Mouse (Mus musculus) neural tube, embryonic 13.5 days (tissue): Measurements from ENCODE around the gene Ppp1r8. TPM values are rescaled to one million over a fixed set of nuclear protein-coding genes. Genes with fewer than 3 reads are reported as not detected.

Experiments used
- ATAC-seq: fragments of 200-750 bp; cut with Nextera tagmentation; 2 replicates; pipeline ENCODE4 v1.8.0; 2017; ENCODE audit warnings: low read depth, mild to moderate bottlenecking, moderate TSS enrichment, moderate library complexity
- H3K27ac ChIP-seq: fragments of 300-500 bp; sonication (generic); replicated peaks from 2 replicates; pipeline ENCODE4 v1.5.1; 2015; ENCODE audit warnings: moderate library complexity, mild to moderate bottlenecking, inconsistent platforms
- H3K27me3 ChIP-seq: fragments of 300-500 bp; sonication (generic); 2 replicates; pipeline ENCODE4 v1.6.1; 2015; ENCODE audit warnings: mild to moderate bottlenecking, inconsistent platforms
- H3K36me3 ChIP-seq: fragments of 300-500 bp; sonication (generic); 2 replicates; pipeline ENCODE4 v1.6.1; 2015; ENCODE audit warnings: mild to moderate bottlenecking, inconsistent platforms
- H3K4me1 ChIP-seq: fragments of 300-500 bp; sonication (generic); replicated peaks from 2 replicates; pipeline ENCODE4 v1.6.1; 2015; ENCODE audit warnings: inconsistent platforms
- H3K4me2 ChIP-seq: fragments of 300-500 bp; sonication (generic); 2 replicates; pipeline ENCODE4 v1.6.1; 2015; ENCODE audit warnings: inconsistent platforms, mild to moderate bottlenecking, moderate library complexity
- H3K4me3 ChIP-seq: fragments of 300-500 bp; sonication (generic); 2 replicates; pipeline ENCODE4 v1.5.1; 2015; ENCODE audit warnings: mild to moderate bottlenecking, inconsistent platforms
- H3K9ac ChIP-seq: fragments of 300-500 bp; sonication (generic); 2 replicates; pipeline ENCODE4 v1.6.1; 2015; ENCODE audit warnings: moderate library complexity, mild to moderate bottlenecking, inconsistent platforms
- H3K9me3 ChIP-seq: fragments of 300-500 bp; sonication (generic); 2 replicates; pipeline ENCODE4 v1.6.1; 2016; ENCODE audit warnings: inconsistent platforms
- WGBS: fragments of 180-500 bp; shearing (Covaris S2); methylation state at CpG from one replicate; pipeline ENCODE4 v1.1.7; 2015; 5-methylcytosine and 5-hydroxymethylcytosine counted together
- polyA plus RNA-seq: library from polyadenylated mRNA; unstranded; fragments of >200 nt; fragmentation: Nextera tagmentation; extraction: Ambion mirVana; gene quantifications from 2 replicates; pipeline ENCODE4 v1.2.1, GENCODE M21; 2015

Gene Ppp1r8
- polyA plus RNA-seq = 44.8 and 49.5 TPM in 2 replicates

DNA sequence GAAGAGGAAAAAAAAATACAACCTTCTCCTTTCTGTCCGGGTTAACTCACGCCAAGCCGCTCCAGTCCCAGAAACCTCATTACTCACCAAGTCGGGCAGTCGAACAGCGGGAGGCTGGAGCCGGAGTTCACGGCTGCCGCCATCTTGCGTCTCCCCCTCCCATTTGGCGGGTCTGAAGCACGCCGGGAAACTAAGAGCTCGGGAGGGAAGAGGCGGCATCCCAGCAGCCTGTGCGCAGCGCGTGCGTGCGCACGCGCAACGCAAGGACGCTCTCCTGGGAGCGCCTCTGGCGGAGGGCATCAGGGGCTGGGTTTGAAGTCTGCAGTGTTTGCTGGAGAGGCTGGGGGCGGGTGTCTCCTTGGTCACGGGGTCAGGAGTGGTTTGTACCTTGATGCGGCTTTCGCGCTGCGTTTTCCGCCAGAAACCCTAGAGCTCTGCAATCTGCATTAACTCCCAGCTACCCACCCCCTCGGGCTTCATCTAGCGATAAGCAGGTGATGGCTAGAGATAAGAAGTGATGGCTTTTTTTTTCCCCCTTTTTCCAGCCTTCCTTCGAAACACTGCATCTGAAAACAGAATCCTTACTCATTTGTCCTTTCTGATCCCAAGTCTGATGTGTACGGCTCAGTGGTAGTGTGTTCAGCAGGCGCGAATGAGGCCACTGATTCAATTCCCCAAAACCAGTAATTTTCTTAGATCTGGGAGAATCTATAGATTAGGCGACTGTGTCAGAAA is at the start of gene Ppp1r8:
Gene Ppp1r8, minus strand, starts transcription at position 200 of the 735 bp plus-strand sequence.
- H3K4me2 ChIP-seq = peak within 1 kb of the TSS; percentile 65
- peak within 1 kb of the TSS; percentile 95 for H3K9ac ChIP-seq
- H3K4me1 ChIP-seq = peaks cover 19% of the 10 kb centered on the region
- H3K36me3 ChIP-seq = peaks cover 35% of the 10 kb centered on the region
- peak within 1 kb of the TSS; percentile 86 for H3K27ac ChIP-seq
- no peaks in the 10 kb centered on the region for H3K27me3 ChIP-seq
- peak within 1 kb of the TSS; percentile 89 for H3K4me3 ChIP-seq
- ATAC-seq = peak; percentile 99
- no peaks in the 10 kb centered on the region for H3K9me3 ChIP-seq
- 1% methylated on average over 40 of the region's 40 CpGs for WGBS

DNA sequence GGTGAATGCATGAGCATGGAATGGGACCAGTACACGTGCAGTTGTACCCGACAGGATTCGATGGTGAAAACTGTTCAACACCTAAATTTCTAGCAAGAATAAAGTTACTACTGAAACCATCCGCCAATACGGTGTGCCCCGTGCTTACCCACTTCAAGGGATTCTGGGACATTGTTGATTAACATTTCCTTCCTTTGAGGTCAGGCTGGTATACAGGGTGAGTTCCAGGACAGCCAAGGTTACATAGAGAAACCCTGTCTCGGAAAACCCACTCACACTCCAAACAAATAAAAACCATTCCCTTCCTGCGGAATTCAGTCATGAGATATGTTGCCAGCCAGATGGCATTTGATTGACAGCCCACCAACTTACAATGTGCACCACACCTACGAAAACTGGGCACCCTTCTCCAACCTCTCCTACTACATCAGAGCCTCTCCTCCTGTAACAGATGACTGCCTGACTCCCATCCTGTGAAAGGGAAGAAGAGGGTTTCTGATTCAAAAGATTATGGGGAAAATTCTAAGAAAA is 41.9 kb upstream of the Ppp1r8 start:
- H3K27ac ChIP-seq = peak overlapping the region; percentile 88
- 16% methylated on average over 9 of the region's 9 CpGs for WGBS
- peaks cover 10% of the 10 kb centered on the region; the same call in 1 of the 2 replicates for H3K36me3 ChIP-seq
- peak overlapping the region; percentile 96 for H3K4me3 ChIP-seq
- 0 out of 2 replicates have a peak, but pooled peaks have one; percentile 15 for ATAC-seq
- no peaks in the 10 kb centered on the region for H3K9me3 ChIP-seq
- H3K4me2 ChIP-seq = peak overlapping the region; percentile 94
- H3K9ac ChIP-seq = peak overlapping the region; percentile 97
- H3K27me3 ChIP-seq = no peaks in the 10 kb centered on the region
- peaks cover 40% of the 10 kb centered on the region for H3K4me1 ChIP-seq

DNA sequence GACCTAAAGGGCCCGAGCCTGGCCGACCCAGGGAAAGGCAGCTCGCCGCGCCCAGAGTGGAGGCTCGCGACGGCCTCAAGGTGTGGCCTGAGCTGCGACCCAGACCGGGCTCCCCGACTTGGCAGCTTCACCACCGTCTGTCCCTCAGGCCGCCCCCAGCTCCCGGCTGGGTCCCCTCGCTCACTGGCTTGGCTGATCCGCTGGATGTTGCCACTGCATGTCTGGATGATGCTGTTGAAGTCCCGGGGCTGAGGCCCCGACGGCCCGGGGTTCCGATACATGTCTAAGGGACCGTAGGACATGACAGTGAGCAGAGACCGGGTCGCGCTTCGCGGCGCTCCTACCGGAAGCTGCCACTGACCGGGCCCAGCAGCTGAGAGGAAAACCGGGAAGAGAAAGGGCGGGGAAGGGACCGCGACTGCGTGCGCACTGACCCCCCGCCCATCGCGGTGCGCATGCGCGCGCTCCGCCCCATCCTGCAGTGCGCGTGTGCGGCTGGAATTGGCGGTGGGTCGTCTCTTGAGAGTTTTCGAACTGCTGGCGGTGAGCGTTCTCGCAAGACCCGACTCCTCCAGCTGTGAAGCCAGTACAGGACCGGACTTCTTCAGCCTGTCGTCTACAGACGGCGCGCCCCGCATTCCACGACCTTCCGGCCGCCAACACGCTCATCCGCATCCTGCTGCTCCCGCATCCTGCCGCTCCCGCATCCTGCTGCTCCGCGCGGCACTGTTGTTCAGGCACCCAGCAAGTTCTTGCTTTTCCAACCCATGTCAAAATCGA is 41.3 kb upstream of the Ppp1r8 start, which contains the start of gene Stx12:
Gene Stx12, minus strand, starts transcription at position 446 of the 780 bp plus-strand sequence.
- ATAC-seq = peak; percentile 98
- peak within 1 kb of the TSS; percentile 94 for H3K4me2 ChIP-seq
- WGBS = under 1% methylated on average over 72 of the region's 72 CpGs
- H3K9me3 ChIP-seq = no peaks in the 10 kb centered on the region
- peaks cover 40% of the 10 kb centered on the region for H3K4me1 ChIP-seq
- peaks cover 16% of the 10 kb centered on the region for H3K36me3 ChIP-seq
- peak within 1 kb of the TSS; percentile 88 for H3K27ac ChIP-seq
- H3K9ac ChIP-seq = peak within 1 kb of the TSS; percentile 97
- peak within 1 kb of the TSS; percentile 96 for H3K4me3 ChIP-seq
- H3K27me3 ChIP-seq = no peaks in the 10 kb centered on the region

DNA sequence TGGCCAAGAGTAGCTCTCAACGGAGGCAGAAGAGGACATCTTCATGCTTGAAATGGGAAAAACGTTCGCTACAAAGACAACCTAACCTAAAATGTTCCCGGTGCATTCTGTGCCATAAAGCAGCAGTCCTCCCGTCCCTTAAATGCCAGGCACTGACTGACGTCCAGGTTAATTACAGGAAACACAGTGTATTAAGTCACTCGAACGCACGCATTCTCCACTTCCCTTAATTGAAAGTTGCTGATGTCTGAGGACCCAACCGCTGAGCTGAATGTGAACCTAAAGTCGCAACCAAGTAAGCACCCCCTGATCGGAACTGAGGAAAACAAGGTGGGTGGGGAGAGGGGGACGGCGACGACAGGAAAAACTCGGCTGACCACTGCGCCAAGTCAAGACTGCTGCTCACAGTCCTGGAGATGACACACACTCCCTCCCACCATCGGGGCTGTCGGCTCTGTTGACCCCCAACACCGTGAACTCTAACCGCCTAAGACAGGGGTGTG is 40.6 kb upstream of the Ppp1r8 start:
- no peak; the same call in 1 of the 2 replicates for ATAC-seq
- H3K9ac ChIP-seq = peak overlapping the region; percentile 97
- 2% methylated on average over 21 of the region's 21 CpGs for WGBS
- H3K4me3 ChIP-seq = peak overlapping the region; percentile 96
- peak overlapping the region; percentile 94 for H3K4me2 ChIP-seq
- H3K4me1 ChIP-seq = peaks cover 40% of the 10 kb centered on the region
- peaks cover 17% of the 10 kb centered on the region for H3K36me3 ChIP-seq
- peak overlapping the region; percentile 88 for H3K27ac ChIP-seq
- no peaks in the 10 kb centered on the region for H3K27me3 ChIP-seq
- H3K9me3 ChIP-seq = no peaks in the 10 kb centered on the region

DNA sequence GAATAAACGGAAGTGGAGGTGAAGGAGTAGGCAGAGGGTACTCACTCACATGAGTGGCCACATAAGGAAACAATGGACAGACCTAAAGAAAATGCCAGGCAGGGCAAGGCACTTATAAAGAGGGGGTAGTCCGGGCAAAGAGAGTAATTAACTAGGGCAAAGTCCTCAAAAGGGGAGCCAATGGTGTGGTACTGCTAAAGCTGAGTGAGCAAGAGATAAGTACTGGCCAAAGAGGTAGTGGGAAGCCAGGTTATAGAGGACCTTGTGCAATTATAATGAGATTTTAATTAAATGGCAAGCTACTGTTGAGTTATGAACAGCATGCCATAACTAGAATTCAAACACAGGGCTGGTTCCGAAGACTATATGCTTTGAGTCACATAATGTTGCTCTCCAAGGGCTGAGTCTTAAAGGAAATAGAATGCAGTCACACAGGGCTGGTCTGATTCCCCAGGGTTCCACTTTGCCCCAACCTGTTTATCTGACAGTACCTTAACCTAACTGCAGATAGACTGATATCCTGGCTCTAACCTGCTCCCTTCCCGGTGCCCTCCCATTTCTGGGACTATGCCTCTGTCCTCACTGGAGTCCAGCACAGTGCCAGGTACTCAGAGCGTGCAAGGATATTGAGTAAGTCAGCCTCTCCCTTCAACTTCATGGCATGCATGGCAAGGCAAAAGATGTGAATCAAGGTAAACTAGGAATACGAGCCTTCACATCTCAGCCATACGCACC is 31.6 kb upstream of the Ppp1r8 start:
- H3K4me1 ChIP-seq = no peaks in the 10 kb centered on the region
- H3K27me3 ChIP-seq = no peaks in the 10 kb centered on the region
- no peak overlapping the region for H3K27ac ChIP-seq
- no peak overlapping the region for H3K9ac ChIP-seq
- WGBS = 90% methylated on average over 7 of the region's 7 CpGs
- peaks cover 22% of the 10 kb centered on the region for H3K36me3 ChIP-seq
- no peak overlapping the region for H3K4me2 ChIP-seq
- ATAC-seq = no peak
- no peaks in the 10 kb centered on the region for H3K9me3 ChIP-seq
- H3K4me3 ChIP-seq = no peak overlapping the region

DNA sequence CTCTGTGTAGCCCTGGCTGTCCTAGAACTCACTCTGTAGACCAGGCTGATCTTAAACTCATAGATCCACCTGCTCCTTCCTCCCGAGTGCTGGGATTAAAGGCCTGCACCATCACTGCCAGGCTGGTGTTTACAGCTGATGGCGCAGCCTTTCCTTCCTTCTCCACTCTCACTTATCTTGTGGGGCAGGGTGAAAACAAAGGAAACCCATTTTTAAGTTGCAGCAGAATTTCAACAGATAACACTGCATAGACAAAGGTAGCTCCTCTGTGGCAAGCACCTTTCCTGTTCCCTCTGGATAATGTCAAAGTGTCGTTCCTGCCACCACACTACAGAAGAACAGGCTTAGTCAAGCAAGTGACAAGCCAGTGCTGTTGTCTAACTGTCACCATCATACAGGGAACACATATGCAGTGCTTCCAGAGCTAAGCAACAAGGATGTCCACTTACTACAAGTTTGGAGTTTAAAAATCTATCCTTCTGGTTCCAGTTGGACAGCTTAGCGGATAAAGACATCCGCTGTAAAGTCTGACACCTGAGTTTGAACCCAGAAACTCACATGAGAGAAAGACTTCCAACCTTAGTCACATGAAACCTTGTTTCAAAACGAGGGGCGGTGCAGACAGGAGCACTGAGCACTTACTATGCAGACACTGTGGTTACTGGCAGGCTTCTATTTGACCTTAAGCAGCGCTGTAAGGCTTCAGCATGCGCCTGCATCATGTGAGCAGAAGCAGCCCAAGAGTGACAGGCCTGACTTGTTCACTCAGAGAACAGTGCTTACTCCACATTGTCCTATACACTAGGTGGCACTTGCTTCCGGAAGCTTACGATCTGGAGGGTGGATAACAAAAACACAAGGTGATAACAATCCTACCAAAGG is 30.8 kb upstream of the Ppp1r8 start:
- Histone ChIP-seq H3K4me3 (no peak overlapping the region), H3K9ac (no peak overlapping the region), H3K27me3 (no peaks in the 10 kb centered on the region), H3K9me3 (no peaks in the 10 kb centered on the region), H3K36me3 (peaks cover 28% of the 10 kb centered on the region), H3K4me1 (no peaks in the 10 kb centered on the region), H3K27ac (no peak overlapping the region), H3K4me2 (no peak overlapping the region)
- no peak for ATAC-seq
- 90% methylated on average over 11 of the region's 11 CpGs for WGBS

DNA sequence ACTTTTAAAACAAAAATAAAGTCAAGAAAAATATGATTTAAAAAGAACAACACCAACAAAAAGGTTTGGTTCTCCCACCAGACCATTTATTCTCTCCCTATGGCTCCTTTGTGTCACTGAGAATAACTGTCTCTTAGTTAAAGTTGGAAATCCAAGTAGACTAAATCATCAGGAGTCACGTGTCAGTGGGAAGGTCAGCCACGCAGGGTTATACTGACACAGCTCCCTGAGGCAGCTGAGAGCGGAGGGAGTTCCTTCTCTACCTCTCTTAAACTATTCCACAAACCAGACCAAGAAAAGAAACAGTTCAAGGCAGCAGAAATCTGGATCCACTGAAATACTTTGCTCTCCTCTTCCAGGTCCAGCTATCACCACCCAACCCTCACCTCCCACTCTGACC is 28.1 kb upstream of the Ppp1r8 start:
- Histone ChIP-seq H3K9ac (no peak overlapping the region), H3K4me2 (no peak overlapping the region), H3K9me3 (no peaks in the 10 kb centered on the region), H3K4me3 (no peak overlapping the region), H3K27me3 (no peaks in the 10 kb centered on the region), H3K27ac (no peak overlapping the region), H3K4me1 (no peaks in the 10 kb centered on the region), H3K36me3 (peaks cover 54% of the 10 kb centered on the region)
- no peak for ATAC-seq
- 92% methylated on average over 3 of the region's 3 CpGs for WGBS

DNA sequence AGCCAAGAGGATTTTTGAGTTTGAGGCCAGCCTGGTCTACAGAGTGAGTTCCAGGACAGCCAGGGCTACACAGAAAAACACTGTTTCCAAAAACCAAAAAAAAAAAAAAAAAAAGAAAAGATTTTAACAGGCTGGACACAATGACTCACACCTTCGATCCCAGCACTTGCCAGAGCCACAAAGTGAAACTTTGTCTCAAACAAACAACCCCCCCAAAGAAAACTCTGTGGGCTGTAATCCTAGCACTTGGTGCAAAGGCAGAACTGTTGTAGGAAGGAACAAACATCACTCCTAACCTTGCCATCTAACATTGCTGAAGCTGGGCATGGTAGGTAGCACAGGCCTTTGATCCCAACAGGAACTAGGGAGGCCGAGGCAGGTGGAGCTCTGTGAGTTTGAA is 21.9 kb upstream of the Ppp1r8 start:
- no peak overlapping the region for H3K9ac ChIP-seq
- H3K4me3 ChIP-seq = no peak overlapping the region
- no peak for ATAC-seq
- no peaks in the 10 kb centered on the region for H3K9me3 ChIP-seq
- H3K4me1 ChIP-seq = no peaks in the 10 kb centered on the region
- H3K36me3 ChIP-seq = peaks cover 91% of the 10 kb centered on the region
- 95% methylated on average over 2 of the region's 2 CpGs for WGBS
- H3K27me3 ChIP-seq = no peaks in the 10 kb centered on the region
- no peak overlapping the region for H3K27ac ChIP-seq
- no peak overlapping the region for H3K4me2 ChIP-seq

DNA sequence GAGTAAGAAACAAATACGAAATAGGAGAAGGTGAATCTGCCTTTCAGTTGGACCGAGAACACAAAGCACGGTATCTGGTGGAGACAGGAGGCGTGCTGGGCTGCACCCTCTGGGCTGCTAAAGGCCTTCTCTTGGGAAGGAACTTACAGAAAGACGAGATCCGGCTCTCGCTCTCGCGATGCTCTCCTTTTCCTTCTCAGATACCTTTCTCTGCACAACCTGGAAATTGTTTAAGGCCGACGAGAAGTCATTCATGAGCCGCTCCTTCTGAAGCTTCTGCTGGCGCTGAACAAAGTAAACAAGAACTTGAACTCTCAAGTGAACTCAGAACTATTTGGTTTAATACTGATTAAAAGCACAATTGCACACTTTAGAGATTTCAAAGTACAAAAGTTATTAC is 20.0 kb upstream of the Ppp1r8 start:
- Histone ChIP-seq H3K27ac (no peak overlapping the region), H3K4me1 (no peaks in the 10 kb centered on the region), H3K27me3 (no peaks in the 10 kb centered on the region), H3K4me2 (no peak overlapping the region), H3K9ac (no peak overlapping the region), H3K4me3 (no peak overlapping the region), H3K36me3 (peaks cover 88% of the 10 kb centered on the region), H3K9me3 (no peaks in the 10 kb centered on the region)
- ATAC-seq = no peak
- 93% methylated on average over 13 of the region's 13 CpGs for WGBS

DNA sequence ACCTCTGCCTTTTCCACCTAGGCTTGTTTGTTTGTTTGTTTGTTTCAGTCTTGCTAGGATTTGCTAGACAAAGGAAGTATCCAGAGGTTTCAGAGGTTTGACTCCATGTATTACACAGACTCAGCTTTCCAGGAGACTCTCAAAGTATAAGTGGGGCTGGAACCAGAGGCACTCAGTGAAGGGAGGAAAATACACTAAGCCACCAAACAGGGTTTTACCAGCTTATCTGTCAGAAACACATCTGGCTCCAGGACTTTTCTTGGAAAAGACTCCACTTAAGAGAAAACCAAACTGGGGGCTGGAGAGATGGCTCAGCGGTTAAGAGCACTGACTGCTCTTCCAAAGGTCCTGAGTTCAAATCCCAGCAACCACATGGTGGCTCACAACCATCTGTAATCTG is 17.9 kb upstream of the Ppp1r8 start:
- H3K27ac ChIP-seq = no peak overlapping the region
- no peak overlapping the region for H3K4me2 ChIP-seq
- H3K9me3 ChIP-seq = no peaks in the 10 kb centered on the region
- WGBS = 94% methylated on average over 1 of the region's 1 CpGs
- ATAC-seq = no peak
- no peak overlapping the region for H3K9ac ChIP-seq
- peaks cover 88% of the 10 kb centered on the region for H3K36me3 ChIP-seq
- no peaks in the 10 kb centered on the region for H3K27me3 ChIP-seq
- H3K4me3 ChIP-seq = no peak overlapping the region
- H3K4me1 ChIP-seq = no peaks in the 10 kb centered on the region

DNA sequence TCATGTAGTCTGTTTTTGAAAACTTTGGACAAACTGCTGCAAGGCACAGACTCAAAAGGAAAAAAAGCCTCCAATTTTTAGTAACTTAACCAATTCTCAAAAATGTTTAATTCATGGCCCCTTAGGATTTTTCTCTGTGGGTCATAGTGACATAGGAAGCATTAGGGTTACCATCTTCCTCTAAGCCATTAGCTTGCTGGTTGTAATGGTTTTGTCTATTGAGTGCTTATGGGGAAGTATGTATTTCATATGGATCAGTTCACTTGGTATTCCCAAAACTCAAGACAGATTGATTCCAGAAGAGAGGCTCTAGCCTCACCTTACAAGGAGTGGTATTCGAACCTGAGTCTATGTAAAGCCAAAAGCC is 719 bp upstream of the Ppp1r8 start:
- Histone ChIP-seq H3K36me3 (peaks cover 35% of the 10 kb centered on the region), H3K4me2 (peak overlapping the region; percentile 65), H3K9me3 (no peaks in the 10 kb centered on the region), H3K9ac (peak overlapping the region; percentile 95), H3K4me3 (peak overlapping the region; percentile 89), H3K27me3 (no peaks in the 10 kb centered on the region), H3K4me1 (peaks cover 19% of the 10 kb centered on the region), H3K27ac (peak overlapping the region; percentile 86)
- ATAC-seq = no peak
- 97% methylated on average over 1 of the region's 1 CpGs for WGBS
